Mouse (Mus musculus) layer of hippocampus, postnatal 36 days (tissue): ENCODE measurements around the gene Pex16. TPM values are rescaled to one million over a fixed set of nuclear protein-coding genes. Genes with fewer than 3 reads are reported as not detected.

Source experiments
- DNase-seq, 2 experiments: peaks; one replicate each; pipeline ENCODE4 v3.0.0; 2022
- total RNA-seq, 2 experiments: library from RNA; stranded (reverse); gene quantifications; 2 replicates each; pipeline ENCODE4 v1.2.3; 2021

Gene Pex16
- total RNA-seq, 2 experiments from 2014 or later: 32.5 to 39.0 TPM

DNA sequence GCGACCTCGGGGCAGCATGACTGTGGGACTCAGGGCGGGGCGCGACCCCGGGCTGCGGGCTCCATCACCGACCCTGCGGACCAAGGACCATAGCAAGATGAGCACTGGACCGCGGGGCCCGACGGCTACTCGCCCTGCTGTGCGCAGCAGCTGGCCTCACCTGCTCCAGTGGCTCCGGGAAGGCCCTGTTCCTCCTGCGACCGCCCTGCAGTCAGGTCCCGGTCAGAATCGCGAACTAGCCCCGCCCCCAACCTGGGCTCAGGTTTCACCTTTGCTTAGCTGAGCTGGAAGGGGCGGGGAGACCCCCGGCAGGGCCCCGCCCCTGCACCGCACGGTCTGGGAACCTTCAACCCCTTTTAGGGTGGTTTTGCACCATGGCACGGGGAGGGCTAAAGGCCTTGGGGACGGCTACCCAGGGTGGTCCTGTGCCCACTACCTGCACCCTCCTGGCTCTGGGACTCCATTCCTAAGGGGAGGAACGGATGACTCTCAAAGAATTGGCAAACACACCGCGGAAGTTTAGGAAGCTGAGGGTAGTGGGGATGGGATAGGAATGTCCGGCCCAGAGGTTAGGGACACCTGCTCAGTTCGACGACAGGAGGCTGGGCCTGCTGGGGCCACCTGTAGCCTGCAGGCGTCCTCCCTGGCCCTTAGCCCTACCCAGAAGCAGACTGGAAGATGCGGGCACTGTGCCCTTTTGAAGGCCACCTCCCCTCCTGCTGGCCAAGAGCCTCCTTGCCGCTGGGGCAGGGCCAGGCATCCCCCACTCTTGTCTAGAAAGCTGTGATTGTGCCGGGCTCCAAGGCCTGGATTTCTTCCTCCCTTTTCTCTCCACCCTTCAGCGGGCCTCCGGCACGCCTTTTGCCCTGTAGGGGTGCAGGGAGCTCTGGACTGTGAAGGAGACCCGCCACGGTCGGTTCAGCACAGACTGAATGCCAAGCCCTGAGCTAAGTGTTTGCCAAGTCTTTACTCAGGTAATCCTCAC is 3.4 kb upstream of the Pex16 start:
- DNase-seq: no peak

DNA sequence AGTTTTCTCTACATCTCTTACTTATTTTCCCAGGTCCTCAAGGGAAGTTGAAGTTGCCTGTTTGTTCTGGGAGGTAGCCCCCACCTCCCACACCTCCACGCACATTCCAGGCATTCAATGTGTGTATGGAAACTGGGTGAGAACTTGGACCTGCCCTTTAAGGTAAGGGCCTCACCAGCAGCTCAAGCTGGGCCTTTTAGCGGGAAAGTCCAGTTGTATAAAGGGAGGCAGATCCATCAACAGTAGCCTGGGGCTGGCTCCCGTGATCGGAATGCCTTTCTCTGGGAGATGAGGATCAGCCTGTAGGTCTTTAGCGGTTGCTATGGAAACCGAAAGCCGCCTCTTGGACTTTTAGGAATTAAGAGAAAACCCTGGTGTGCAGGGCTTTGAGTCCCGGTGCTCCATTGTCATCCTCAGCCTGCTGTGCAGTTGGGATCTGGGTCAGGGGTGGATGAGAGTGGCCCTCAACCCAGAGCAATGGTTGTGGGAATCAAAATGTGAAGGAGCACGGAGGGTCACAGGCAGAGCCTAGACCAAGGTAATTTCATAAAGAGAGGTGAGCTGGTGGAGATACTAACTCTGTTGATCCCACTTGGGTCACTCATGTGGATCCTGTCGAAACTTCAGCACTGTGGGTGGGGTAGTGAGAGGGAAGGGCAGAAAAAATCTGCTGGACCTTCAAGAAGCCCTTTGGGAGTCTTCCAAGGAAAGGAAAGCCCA is 2.3 kb upstream of the Pex16 start:
- DNase-seq: no peak

DNA sequence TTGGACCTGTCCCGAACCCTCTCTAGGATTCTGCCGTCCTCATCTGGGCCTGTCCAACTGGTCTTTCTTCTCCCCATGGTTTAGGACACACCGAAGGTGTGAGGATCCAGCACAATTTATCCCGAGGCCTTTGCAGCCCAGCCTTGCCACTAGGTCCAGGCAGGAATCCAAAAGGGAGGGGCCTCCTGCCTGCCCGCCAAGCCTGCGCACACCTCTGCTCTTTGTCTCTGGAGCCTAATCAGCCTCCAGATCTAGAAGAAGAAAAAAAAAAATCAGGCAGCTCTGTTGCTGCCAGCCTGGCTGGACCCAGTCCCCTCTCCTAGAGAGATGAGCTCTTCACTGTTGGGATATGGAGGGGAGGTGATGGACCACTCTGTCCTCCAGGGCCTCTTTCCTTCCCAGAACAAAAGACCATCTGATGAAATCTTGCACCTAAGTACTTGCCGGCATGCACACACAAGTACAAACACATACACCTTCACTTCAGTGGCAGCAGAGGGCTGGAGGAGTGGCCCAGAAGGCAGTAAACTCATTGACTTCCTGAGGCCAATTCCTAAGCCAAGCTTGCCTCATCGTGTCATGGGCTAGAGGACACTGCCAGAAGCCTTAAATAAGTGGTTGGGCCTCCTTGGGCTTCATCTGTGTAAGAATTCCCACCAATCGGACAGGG is 1.6 kb upstream of the Pex16 start:
- no peak for DNase-seq

DNA sequence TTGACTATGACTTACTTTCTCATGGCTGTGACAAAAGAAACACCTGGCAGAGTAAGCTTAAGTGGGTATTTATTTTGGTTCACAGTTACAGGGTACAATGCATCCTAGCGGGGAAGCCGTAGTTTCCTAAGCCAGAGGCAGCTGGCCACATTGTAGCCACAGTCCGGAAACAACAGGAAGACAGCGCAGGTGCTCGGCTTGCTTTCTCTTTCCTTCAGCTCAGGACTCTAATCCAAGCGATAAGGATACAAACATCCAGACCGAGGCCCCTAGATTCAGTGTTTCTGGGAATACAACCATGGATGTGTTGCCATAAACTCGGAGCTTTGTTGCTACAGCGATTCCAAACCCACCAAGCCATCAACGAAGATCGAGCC is 1.1 kb upstream of the Pex16 start:
- no peak for DNase-seq

DNA sequence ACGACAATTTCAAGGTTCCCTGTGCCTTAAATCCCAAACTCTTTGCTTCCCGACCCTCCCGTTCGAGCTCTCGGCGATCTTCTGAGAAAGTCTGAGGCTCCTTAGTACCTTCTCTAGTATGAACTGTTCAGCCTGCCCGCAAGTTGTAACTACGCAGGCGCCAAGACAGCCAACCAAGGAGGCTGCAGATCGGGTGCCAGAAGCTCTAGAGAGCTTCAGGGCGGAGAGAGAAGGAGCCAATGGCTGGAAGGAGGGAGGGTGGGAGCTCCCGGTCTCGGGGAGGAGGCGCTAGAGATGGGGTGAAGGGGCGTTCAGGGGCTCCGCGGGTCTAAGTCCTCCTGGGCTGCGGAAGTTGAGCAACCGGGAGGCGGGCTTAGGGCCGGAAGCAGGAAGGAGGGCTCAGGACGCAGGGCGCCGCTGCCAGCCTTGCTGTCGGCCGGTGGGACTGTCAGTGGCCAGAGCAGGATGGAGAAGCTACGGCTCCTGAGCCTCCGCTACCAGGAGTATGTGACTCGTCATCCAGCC is 685 bp downstream of the Pex16 start:
- DNase-seq: peak; percentile 96 to 97

DNA sequence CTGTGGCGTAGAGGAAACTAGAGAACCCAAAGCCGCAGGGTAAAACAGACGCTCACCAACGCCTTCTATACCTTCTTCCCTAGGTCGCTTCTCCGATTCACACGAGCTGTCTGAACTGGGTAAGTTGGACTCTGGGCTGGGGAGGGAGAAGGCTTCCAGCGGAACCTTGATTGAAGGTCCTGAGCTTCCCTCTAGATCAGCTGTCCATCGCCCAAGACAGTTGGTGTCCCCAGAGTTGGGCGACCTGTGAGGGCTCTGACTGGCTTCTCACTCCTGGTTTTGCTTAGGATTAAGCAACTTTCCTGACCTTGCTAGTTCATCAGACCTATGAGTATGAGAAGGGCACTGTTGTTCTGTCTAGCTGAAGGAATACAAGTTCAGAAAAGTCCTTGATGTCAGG is 1.3 kb downstream of the Pex16 start:
- no peak for DNase-seq

DNA sequence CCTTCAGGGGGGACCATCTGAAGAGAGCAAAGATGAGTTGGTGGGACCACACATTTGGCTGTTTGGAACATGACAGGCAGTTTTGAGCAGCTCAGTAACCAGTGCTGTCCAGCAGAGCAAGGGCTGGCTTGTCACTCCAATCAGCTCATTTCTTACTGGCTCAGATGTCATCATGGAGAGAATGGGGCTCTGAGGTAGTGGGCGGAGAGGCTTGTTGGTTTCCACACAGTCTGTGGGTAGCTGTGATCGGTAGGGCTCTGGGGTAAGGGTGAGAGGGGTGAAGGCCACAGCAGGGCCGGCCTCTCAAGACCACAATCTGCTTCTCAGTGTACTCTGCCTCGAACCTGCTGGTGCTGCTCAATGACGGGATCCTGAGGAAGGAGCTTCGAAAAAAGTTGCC is 1.8 kb downstream of the Pex16 start:
- DNase-seq: no peak

DNA sequence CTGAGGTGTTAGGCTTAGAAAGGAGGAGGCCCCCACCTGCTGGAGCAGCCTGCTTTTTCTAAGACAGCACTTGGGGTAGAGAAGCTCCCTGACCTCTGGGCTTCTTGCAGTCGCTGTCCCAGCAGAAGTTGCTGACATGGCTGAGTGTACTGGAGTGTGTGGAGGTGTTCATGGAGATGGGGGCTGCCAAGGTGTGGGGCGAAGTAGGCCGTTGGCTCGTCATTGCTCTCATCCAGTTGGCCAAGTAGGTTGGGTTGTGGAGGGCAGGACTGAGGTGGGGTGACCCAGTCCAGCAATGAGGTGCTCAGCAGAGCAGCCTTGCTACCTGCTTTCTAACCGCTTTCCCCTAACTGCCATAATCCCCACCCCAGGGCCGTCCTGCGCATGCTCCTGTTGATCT is 2.8 kb downstream of the Pex16 start:
- DNase-seq: no peak

DNA sequence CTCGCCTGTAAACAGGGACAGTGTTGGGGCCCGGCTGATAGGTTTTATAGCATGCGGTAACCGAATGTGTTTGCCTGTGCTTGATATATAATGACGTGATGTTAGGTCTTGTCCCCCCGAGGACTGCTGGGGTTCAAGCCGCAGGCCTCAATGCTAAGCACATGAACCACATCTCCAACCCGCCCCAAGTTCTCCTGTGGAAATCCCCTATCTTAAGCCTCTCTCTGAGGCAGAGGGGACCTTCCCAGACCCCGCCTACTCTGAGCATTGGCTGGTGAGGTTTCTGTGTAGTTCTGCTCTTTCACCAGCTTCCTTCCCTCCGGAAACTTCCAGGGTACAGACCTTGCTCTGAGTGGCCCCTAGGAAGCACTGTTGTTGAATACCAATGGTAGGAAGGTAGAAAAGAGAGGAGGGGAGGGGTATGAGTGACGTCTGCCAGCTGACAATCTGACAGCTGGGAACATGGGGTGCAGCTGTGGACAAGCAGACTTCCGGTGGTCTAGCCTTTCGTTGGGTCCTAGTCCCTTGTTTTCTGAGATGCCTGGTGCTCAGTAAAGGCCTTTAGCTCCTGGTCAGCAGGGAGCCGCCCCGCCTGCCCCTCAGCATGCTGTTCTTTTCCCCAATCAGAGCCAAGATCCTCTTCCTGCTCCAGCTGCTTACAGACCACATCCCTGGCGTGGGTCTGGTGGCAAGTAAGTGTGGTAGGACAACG is 5.5 kb downstream of the Pex16 start:
- no peak for DNase-seq

DNA sequence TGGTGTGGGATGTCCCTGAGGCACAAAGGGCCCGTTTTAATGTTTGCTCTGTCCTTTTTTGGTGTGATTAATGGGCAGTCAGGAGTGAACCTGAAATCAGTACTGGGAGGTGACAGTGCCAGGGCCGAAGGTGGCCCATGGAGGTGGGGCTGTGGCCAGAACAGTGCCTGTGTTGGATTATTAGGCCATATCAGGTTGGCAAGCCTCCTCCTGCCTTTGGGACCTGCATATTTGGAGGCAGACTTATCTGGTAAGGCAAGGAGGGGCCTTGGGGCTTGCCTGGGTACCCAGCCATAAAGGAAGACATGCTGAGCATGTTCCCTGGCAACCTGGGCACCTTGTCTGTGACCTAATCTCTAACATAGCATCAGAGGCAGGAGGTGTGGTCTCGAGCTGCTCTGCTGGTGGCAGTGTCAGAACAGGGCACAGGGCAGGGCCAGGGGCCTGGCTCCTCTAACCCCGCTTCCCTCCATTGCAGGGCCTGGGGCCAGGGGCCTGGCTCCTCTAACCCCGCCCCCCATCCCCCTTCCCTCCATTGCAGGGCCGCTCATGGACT is 6.1 kb downstream of the Pex16 start:
- DNase-seq: no peak

DNA sequence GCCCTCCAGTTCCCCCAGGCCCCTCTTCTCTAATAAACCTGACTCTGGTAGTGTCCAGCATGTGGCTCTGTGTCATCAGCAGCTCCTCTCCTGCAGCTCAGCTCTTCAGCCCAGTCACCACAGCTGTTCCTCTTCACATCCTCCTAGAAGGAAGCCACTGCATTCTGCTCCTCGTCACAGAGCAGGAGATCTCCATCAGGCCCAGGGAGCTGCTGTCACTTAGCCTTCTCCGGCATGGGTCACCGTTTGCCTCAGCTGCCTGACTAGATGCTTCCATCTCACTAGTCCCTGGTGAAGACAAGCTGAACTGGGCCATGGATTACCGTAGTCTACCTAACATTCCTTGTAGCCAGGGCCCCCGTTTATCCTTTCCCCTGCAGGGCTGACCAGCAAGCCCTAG is 6.7 kb downstream of the Pex16 start:
- no peak for DNase-seq

DNA sequence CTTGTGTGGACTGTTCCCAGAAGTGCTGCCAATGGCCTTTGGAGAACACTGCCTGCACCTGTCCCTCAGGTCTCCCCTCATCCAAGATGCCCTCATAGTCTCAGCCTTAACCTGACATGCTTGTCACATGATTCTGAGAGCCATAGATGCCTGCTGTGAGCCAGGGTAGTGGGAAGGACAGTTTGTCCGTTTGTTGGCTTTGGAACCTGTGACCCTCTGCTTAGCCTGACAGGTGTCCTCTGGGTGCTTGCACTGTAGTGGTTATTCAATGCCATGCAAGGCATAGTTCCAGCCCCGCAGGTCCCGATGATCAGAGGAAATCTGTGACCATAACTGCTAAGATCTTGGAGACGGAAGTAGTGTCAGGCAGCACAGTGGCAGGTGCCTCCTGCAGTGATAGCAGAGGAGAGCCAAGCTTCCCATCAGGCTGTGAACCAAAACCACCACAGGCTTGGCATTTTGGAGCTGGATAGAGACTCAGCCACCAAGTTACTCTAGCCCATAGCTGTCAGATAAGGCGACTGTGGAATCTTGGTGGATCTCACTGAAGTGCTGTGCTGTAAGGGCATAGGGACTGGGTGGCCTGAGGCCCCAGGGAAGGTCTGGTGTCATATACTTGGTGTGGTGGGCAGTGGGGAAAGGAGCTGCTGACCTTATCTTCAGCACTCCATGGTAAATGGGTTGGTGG is 7.6 kb downstream of the Pex16 start, which contains the start of gene 1700029I15Rik:
Gene 1700029I15Rik (plus strand): TSS at position 638 of the 688 bp plus-strand sequence.
- DNase-seq: no peak

DNA sequence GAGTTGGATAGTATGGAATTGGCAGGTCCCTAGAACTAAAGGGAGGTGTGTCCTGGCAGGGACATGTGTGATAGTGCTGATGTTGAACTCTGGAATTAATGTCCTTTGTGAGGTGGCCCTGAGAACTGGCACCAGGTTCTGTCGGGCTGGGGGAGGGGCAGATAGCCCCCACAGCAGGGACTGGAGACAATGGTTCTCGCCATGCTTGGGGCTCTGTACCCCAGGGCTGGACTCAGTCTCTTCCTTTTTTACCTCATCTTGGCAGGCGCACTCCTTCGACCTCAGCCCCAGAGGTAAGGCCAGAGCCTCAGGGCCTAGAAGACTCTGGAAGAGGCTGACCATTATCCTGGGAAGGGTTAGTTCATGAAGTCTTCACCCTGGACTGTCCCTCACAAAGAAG is 8.3 kb downstream of the Pex16 start:
- DNase-seq: no peak

DNA sequence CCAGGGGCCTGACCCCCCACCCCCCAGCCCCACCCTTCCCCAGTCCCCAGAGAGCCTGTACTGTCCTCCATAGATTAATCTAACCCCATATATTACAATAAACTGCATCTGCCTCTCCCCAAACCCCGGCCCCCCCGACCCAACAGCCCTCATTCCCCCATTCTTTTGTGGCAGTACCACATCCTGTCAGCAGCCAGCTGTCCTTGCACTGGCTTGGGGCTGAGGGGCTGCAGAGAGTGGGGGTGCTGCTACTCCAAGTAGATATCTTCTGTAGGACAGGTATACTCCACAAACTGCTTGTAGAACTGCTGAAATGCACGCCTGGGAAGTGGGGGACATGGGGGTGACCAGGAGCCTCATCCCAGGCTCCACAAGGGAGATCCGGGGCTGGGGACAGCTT is 9.6 kb downstream of the Pex16 start:
- DNase-seq: no peak

DNA sequence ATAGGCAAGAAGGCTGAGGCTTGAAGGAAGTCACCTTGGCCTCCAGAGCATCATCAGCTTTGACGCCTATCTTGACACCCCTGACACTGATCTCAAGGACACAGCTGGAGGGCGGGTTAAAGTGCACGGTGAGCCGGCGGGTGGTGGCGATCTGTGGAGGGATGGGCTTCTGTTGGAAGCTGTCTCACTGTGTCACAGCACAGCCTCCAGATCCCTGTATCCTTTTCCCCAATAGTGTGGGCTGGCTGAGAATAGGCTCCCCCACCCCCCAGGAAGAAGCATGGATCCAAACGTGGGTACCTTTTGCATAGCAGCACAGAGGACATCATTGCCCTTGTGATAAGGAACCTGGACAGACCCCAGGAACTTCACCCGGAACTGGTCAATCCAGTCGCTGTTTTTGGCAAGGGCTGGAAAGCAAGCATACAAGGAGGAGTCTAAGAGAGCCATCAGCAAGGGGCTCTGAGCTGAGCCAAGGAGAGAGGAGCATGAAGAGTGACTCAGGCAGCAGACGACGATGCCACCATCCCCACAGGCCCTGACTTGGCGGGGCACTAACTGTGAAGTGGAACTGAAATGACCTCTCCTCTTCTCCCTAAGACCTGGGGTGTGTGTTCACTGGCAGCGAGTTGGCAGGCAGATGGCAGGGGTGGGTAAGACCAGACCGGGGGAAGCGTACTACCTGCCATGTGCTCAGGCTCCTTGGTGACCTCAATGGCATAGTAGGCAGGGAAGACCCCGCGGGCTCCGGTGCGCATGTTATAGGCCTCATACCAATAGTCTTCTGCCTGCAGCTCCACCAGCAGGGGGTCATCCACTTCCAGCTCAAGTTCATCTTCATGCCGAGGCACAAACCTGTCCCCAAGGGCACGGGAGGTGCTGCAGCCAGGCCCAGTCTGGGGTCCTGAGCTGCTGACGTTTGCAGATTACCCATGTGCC is 10.9 kb downstream of the Pex16 start:
- no peak for DNase-seq

DNA sequence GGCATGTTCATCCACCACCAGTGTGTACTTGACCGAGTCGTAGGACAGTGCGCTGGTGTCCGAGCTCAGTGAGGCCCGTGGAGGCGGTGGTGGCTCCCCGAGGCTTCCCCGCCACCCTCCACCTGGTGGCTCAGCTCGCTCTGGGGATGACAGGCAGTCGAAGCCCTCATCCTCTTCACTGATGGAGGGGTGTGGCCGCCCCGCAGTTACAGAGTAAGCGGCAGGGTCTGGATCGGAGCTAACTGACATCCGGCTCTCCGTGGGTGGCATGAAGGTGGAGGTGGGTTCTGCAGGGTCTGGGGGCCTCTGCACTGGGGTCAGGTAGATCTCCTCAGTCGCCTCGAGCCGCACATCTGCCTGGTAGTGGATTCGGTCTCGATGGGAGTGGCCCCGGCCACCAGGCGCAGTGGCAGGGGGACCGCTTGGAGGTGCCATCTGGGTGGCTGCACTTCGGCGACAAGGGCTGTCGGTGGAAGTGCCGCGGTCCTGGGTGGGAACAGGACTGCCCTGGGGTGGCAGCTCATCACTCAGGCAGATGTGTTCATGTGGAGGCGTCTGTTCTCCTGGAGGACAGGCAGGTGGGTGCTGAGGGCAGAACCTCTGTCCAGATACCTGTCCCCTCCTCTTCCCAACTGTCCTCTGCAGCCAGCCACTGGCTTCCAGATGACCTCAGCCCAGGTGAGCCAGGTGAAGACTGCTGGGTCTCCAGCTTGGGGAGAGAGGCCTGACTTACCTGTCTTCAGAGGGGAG is 12.5 kb downstream of the Pex16 start:
- no peak for DNase-seq

DNA sequence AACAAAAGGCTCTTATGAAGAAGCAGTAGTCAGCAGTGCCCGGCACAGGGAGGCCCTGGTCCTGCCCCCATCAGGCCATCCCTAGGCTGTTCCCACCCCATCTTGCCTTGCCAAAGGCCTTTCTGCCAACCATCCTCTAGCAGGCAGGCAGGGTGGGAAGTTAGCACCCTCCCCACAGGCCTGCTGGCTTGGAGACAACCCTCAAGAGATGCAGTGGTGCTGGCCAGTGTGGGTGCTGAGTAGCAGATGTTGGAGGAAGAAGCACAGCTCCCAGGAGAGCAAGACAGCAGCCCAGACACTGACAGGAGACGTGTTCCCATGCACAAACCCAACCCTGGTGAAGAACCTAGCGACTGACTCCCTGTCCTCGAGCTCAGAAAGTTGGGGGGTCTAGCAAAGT is 13.2 kb downstream of the Pex16 start:
- peak in 1 of 2 experiments; percentile 60 for DNase-seq

DNA sequence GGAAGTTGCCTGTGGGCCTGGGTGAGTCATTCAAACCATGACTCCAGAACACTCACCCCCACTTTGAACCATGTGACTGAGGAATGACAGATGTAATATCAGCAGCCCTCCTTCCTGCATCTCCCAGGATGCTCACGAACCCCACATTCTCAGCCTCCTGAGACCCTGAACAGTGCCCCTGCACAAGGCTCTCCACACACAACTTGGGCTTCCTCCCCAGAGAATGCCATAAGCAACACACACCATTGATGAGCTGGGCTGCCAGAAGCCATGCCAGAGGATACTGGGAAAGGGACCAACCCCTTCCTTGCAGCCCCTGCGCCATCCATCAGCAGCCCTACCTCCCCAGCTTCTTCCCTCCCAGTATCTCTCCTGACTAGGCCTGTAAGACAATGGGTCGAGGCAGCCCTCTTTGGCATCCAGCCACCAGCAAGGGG is 13.6 kb downstream of the Pex16 start:
- DNase-seq: no peak
